Mouse (Mus musculus) lung, embryonic 15.5 days (tissue): ENCODE measurements around the gene Krtap6-5. TPM values are rescaled to one million over a fixed set of nuclear protein-coding genes. Genes with fewer than 3 reads are reported as not detected.
"Not testable (repeated sequence)": the region's sequence is repeated elsewhere in the genome, so short reads cannot be mapped to it uniquely, and the experiment has no call there.

Experiments
- ATAC-seq: fragments of 200-750 bp; cut with Nextera tagmentation; 2 replicates; pipeline ENCODE4 v1.8.0; 2017; ENCODE audit warnings: moderate number of reproducible peaks, borderline replicate concordance; ENCODE audit not compliant: low FRiP score, low TSS enrichment; ENCODE audit errors: extremely low read depth
- H3K27ac ChIP-seq: fragments of 300-500 bp; sonication (generic); 2 replicates; pipeline ENCODE4 v1.5.1; 2015; ENCODE audit warnings: moderate library complexity, mild to moderate bottlenecking, inconsistent platforms
- H3K27me3 ChIP-seq: fragments of 300-500 bp; sonication (generic); 2 replicates; pipeline ENCODE4 v1.6.1; 2015; ENCODE audit warnings: inconsistent platforms
- H3K36me3 ChIP-seq: fragments of 300-500 bp; sonication (generic); 2 replicates; pipeline ENCODE4 v1.6.1; 2015; ENCODE audit warnings: inconsistent platforms
- H3K4me1 ChIP-seq: fragments of 300-500 bp; sonication (generic); 2 replicates; pipeline ENCODE4 v1.6.1; 2015; ENCODE audit warnings: inconsistent platforms
- H3K4me2 ChIP-seq: fragments of 300-500 bp; sonication (generic); 2 replicates; pipeline ENCODE4 v1.6.1; 2015; ENCODE audit warnings: inconsistent platforms, mild to moderate bottlenecking, moderate library complexity
- H3K4me3 ChIP-seq: fragments of 300-500 bp; sonication (generic); 2 replicates; pipeline ENCODE4 v1.5.1; 2015; ENCODE audit warnings: mild to moderate bottlenecking, inconsistent platforms
- H3K9ac ChIP-seq: fragments of 300-500 bp; sonication (generic); 2 replicates; pipeline ENCODE4 v1.6.1; 2015; ENCODE audit warnings: inconsistent platforms
- H3K9me3 ChIP-seq: fragments of 300-500 bp; sonication (generic); 2 replicates; pipeline ENCODE4 v1.6.1; 2016; ENCODE audit warnings: inconsistent platforms
- WGBS: fragments of 180-500 bp; shearing (Covaris S2); methylation state at CpG from one replicate; pipeline ENCODE4 v1.1.7; 2015; 5-methylcytosine and 5-hydroxymethylcytosine counted together
- polyA plus RNA-seq: library from polyadenylated mRNA; unstranded; fragments of >200 nt; fragmentation: Nextera tagmentation; extraction: Ambion mirVana; gene quantifications from 2 replicates; pipeline ENCODE4 v1.2.1, GENCODE M21; 2015

Gene Krtap6-5
- not detected in 2 replicates for polyA plus RNA-seq

DNA sequence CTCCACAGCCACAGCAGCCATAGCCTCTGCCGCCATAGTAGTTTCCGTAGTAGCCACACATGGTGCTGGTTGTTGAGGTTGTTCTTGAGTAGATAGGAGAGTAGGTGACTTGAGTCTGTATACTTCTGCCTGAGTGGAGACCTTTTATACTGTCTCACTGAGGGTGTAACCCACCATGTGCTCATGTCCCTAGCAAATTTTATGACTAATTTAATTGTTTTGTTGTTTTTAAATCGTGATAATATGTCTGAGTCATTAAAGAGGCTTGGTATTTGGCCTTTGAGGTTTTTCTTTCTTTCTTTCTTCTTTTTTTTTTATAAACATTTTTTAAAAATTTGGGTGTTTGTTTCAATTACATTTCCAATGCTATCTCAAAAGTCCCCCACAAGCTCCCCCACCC lies at the start of gene Krtap6-5:
Gene Krtap6-5 (minus strand): TSS at position 101 of the 400 bp plus-strand sequence.
- H3K4me3 ChIP-seq, result no peak within 1 kb of the TSS
- H3K9ac ChIP-seq, result no peak within 1 kb of the TSS
- H3K27me3 ChIP-seq, result no peaks in the 10 kb centered on the region
- no peaks in the 10 kb centered on the region for H3K4me1 ChIP-seq
- 77% methylated on average over 3 of the region's 3 CpGs for WGBS
- H3K4me2 ChIP-seq, result no peak within 1 kb of the TSS
- no peak for ATAC-seq
- no peaks in the 10 kb centered on the region for H3K36me3 ChIP-seq
- no peak within 1 kb of the TSS for H3K27ac ChIP-seq
- H3K9me3 ChIP-seq, result no peaks in the 10 kb centered on the region

GRCm38 (mm10) chr16:89071041-89071440 lies 23.4 kb upstream of the Krtap6-5 start:
- ATAC-seq, H3K4me2 ChIP-seq, H3K4me1 ChIP-seq, H3K36me3 ChIP-seq, H3K27ac ChIP-seq, H3K27me3 ChIP-seq, H3K9me3 ChIP-seq, H3K4me3 ChIP-seq, H3K9ac ChIP-seq: not testable (repeated sequence)
- whole genome bisulfite sequencing, result 54% methylated on average over 2 of the region's 2 CpGs

DNA sequence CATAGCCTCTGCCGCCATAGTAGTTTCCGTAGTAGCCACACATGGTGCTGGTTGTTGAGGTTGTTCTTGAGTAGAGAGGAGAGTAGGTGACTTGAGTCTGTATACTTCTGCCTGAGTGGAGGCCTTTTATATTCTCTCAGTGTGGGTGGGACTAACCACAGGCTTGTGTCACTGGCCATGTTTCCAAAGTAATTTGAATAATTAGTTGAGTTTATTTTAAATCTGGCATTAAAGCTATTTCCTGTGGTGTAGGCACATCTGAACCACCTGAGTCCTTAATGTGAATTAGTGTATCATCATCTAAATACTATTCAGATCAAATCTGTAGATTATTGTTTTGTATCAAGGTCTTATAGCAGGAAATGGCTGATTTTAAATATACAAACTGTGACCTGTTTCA lies 16.2 kb upstream of the Krtap6-5 start, which contains the start of gene 1110025L11Rik:
Gene 1110025L11Rik (minus strand): TSS at position 101 of the 400 bp plus-strand sequence.
- H3K4me3 ChIP-seq, H3K9ac ChIP-seq, ATAC-seq: not testable (repeated sequence)

DNA sequence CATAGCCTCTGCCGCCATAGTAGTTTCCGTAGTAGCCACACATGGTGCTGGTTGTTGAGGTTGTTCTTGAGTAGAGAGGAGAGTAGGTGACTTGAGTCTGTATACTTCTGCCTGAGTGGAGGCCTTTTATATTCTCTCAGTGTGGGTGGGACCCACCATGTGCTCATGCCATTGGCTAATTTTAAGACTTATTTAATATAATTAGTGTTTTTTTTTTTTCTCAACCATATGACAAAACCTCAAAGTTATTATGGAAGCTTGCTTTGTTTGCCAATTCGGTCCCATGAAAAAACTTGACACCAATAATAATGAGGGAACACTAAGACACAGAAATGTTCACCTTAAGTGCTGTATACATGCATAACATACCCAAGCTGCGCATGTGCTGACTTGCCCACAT lies 6.3 kb downstream of the Krtap6-5 start, which contains the start of gene Gm10228:
Gene Gm10228 (minus strand): TSS at position 101 of the 400 bp plus-strand sequence.
- ATAC-seq, result not testable (repeated sequence)

More for the DNA sequence above, 16.2 kb upstream of the Krtap6-5 start, which contains the start of gene 1110025L11Rik:
- not testable (repeated sequence) for H3K27ac ChIP-seq, H3K36me3 ChIP-seq, H3K4me1 ChIP-seq, H3K9me3 ChIP-seq, H3K27me3 ChIP-seq, H3K4me2 ChIP-seq
- WGBS, result no CpG with 5 or more reads among the region's 2 CpGs

DNA sequence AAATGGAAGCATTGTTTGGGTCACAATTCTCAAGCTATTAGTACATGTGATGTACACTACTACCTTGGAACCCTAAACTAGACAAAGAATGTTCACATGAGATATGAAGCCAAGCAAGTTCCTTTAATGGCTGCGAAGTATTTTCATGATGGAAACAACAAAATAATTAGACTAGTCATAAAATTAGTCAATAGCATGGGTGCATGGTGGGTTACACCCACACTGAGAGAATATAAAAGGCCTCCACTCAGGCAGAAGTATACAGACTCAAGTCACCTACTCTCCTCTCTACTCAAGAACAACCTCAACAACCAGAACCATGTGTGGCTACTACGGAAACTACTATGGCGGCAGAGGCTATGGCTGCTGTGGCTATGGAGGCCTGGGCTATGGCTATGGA lies 16.3 kb downstream of the Krtap6-5 start, which contains the start of gene Krtap6-1:
Gene Krtap6-1 (plus strand): TSS at position 301 of the 400 bp plus-strand sequence.
- H3K4me2 ChIP-seq, H3K27me3 ChIP-seq, H3K27ac ChIP-seq, H3K4me3 ChIP-seq, H3K4me1 ChIP-seq, H3K36me3 ChIP-seq, H3K9me3 ChIP-seq, H3K9ac ChIP-seq, ATAC-seq: not testable (repeated sequence)
- 88% methylated on average over 3 of the region's 3 CpGs for WGBS

More for the DNA sequence above, 6.3 kb downstream of the Krtap6-5 start, which contains the start of gene Gm10228:
- H3K4me3 ChIP-seq, H3K4me2 ChIP-seq, H3K9me3 ChIP-seq, H3K9ac ChIP-seq, H3K27me3 ChIP-seq, H3K36me3 ChIP-seq, H3K4me1 ChIP-seq, H3K27ac ChIP-seq: not testable (repeated sequence)
- 79% methylated on average over 2 of the region's 4 CpGs for WGBS

GRCm38 (mm10) chr16:89014984-89015383 lies 32.7 kb downstream of the Krtap6-5 start, which contains the start of gene Gm10229:
Gm10229 (plus strand) TSS chr16:89015284.
- H3K4me2 ChIP-seq, H3K4me3 ChIP-seq, H3K36me3 ChIP-seq, H3K27me3 ChIP-seq, H3K4me1 ChIP-seq, H3K27ac ChIP-seq, H3K9ac ChIP-seq, H3K9me3 ChIP-seq, ATAC-seq: not testable (repeated sequence)
- 88% methylated on average over 3 of the region's 3 CpGs for WGBS

DNA sequence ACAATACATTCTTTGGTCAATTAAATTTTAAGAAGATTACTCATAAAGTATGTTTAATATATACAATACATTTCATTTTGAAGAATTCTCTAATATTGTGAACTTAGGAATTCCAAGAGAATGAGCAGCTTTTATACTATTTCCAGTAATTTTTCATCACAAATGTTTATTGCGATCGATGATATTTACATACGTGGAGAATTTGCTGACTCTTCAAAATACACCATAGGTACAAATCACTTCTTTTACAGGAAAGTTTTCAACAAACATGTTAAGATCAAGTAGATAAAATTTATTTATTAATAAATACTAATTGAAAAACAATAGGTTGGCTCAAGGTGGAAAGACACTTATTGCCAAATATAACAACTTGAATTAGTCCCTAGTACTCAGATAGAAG lies 33.7 kb downstream of the Krtap6-5 start:
- Histone ChIP-seq H3K4me3 (no peak overlapping the region), H3K4me2 (no peak overlapping the region), H3K36me3 (no peaks in the 10 kb centered on the region), H3K4me1 (no peaks in the 10 kb centered on the region), H3K27ac (no peak overlapping the region), H3K9ac (no peak overlapping the region), H3K9me3 (no peaks in the 10 kb centered on the region), H3K27me3 (no peaks in the 10 kb centered on the region)
- 94% methylated on average over 3 of the region's 3 CpGs for WGBS
- ATAC-seq, result no peak

DNA sequence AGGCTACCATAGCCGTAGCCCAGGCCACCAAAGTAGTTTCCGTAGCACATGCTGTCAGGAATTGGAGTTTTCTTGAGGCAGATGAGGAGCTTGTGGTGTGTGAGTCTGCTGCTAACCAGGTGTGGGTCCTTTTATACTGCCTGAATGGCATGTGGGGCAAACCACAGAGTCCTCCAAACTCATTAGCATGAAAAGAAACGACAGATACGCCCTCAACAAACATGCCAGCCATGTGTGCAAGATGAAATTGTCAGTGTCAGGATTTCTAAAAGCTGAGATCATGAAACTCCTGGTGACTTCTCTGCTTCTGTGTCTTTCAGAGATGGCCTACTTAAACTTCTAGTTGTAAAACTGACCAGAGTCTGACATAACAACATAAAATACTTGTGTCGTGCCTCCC lies 37.0 kb downstream of the Krtap6-5 start, which contains the start of gene Krtap22-2:
Gene Krtap22-2 (minus strand): TSS at position 101 of the 400 bp plus-strand sequence.
- no peaks in the 10 kb centered on the region for H3K27me3 ChIP-seq
- no peak within 1 kb of the TSS for H3K4me3 ChIP-seq
- no peak within 1 kb of the TSS for H3K27ac ChIP-seq
- WGBS, result 79% methylated on average over 5 of the region's 5 CpGs
- H3K9ac ChIP-seq, result no peak within 1 kb of the TSS
- no peak within 1 kb of the TSS for H3K4me2 ChIP-seq
- no peak for ATAC-seq
- no peaks in the 10 kb centered on the region for H3K36me3 ChIP-seq
- no peaks in the 10 kb centered on the region for H3K4me1 ChIP-seq
- no peaks in the 10 kb centered on the region for H3K9me3 ChIP-seq

Other genes starting within 250 kb of the Krtap6-5 start
- not detected in 2 replicates for gene Gm20741, start 235.7 kb downstream of the Krtap6-5 start, polyA plus RNA-seq
- gene Krtap15, start 227.7 kb downstream of the Krtap6-5 start, polyA plus RNA-seq, result not detected in 2 replicates
- gene Krtap14, start 221.7 kb downstream of the Krtap6-5 start, polyA plus RNA-seq, result not detected in 2 replicates
- gene Krtap19-1, start 178.5 kb downstream of the Krtap6-5 start, polyA plus RNA-seq, result not detected in 2 replicates
- not detected in 2 replicates for gene Krtap19-2, start 173.6 kb downstream of the Krtap6-5 start, polyA plus RNA-seq
- gene Krtap19-3, start 169.8 kb downstream of the Krtap6-5 start, polyA plus RNA-seq, result not detected in 2 replicates
- not detected in 2 replicates for gene Krtap19-4, start 162.8 kb downstream of the Krtap6-5 start, polyA plus RNA-seq
- gene Krtap19-5, start 151.4 kb downstream of the Krtap6-5 start, polyA plus RNA-seq, result not detected in 2 replicates
- not detected in 2 replicates for gene Krtap19-9b, start 115.6 kb downstream of the Krtap6-5 start, polyA plus RNA-seq
- gene Krtap16-3, start 85.0 kb downstream of the Krtap6-5 start, polyA plus RNA-seq, result not detected in 2 replicates
- gene Krtap22-2, start 37.1 kb downstream of the Krtap6-5 start, polyA plus RNA-seq, result not detected in 2 replicates
- not detected in 2 replicates for gene Gm10229, start 32.6 kb downstream of the Krtap6-5 start, polyA plus RNA-seq
- gene Krtap6-1, start 16.2 kb downstream of the Krtap6-5 start, polyA plus RNA-seq, result not detected in 2 replicates
- gene Gm10228, start 6.4 kb downstream of the Krtap6-5 start, polyA plus RNA-seq, result not detected in 2 replicates
- gene 1110025L11Rik, start 16.1 kb upstream of the Krtap6-5 start, polyA plus RNA-seq, result not detected in 2 replicates
- gene Krtap6-3, start 36.1 kb upstream of the Krtap6-5 start, polyA plus RNA-seq, result not detected in 2 replicates
- not detected in 2 replicates for gene Gm6358, start 93.0 kb upstream of the Krtap6-5 start, polyA plus RNA-seq
- not detected in 2 replicates for gene Gm10061, start 103.2 kb upstream of the Krtap6-5 start, polyA plus RNA-seq
- not detected in 2 replicates for gene Gm9789, start 110.1 kb upstream of the Krtap6-5 start, polyA plus RNA-seq
- not detected in 2 replicates for gene Gm7735, start 121.6 kb upstream of the Krtap6-5 start, polyA plus RNA-seq
- gene 1110057P08Rik, start 126.9 kb upstream of the Krtap6-5 start, polyA plus RNA-seq, result not detected in 2 replicates
- not detected in 2 replicates for gene Krtap20-2, start 158.0 kb upstream of the Krtap6-5 start, polyA plus RNA-seq